Mouse (Mus musculus) ES-Bruce4 (cell line): ENCODE measurements at regions not wholly inside any gene's neighbourhood (a gene's known extent, or its start where the extent isn't known, plus 50 kb on each side); places are given as distances from the start of the nearest gene placed in this dataset.

ENCODE experiments used
- CTCF ChIP-seq: IDR thresholded peaks from one replicate; pipeline ENCODE4 v1.8.1; 2011; ENCODE audit warnings: low read depth, low read length
- EP300 ChIP-seq: IDR thresholded peaks from 2 replicates; pipeline ENCODE4 v1.6.1; 2011; ENCODE audit warnings: low read depth, low read length; ENCODE audit not compliant: insufficient read depth

GRCm38 (mm10) chr15:71086367-71086997 is 2747.9 kb upstream of the Gm6569 start:
- TF ChIP-seq CTCF, result no peak
- TF ChIP-seq EP300, result no peak
